In genomic region chr17:88325326-88325909, GRCm38 (mm10) we compare ENCODE assay signal across 12 mouse cellular contexts.
DNase-seq lines count a peak whose midpoint lies in the region; ATAC-seq and TF ChIP-seq lines count a peak whose summit lies in the region.
"Had no signal": no experiment of that assay in that cellular context is flagged by ENCODE, and none has a peak within 500 bp of the region (broad histone marks: within the 10 kb centered on the region; RNA-seq: fewer than 3 reads in every experiment).

No protein-coding gene starts in this region.

- H3K4me2 ChIP-seq in hindbrain, embryonic 12.5 days (replicated peaks): peak overlapping the region; percentile 29; the same call in 1 of the 2 replicates
- peak overlapping the region; percentile 12 for H3K4me2 ChIP-seq in midbrain, embryonic 13.5 days (replicated peaks)
- no peak overlapping the region for H3K4me2 ChIP-seq in stomach, postnatal 0 days (replicated peaks; ENCODE audit: low read depth)

- H3K27ac ChIP-seq in left cerebral cortex, adult 2 months: peak overlapping the region; percentile 70
- H3K27ac ChIP-seq in hindbrain, embryonic 12.5 days: peak overlapping the region; percentile 67
- H3K27ac ChIP-seq in midbrain, embryonic 13.5 days: peak overlapping the region; percentile 51
- no peak overlapping the region for H3K27ac ChIP-seq in stomach, postnatal 0 days (replicated peaks)
- H3K27ac ChIP-seq: liver, embryonic 14.5 days had no signal

- intact Hi-C loops in left cerebral cortex, adult 2 months (cut with DNase I): loop anchor here (5.0 kb wide), 1 partner anchor 117 kb away; the partner anchor contains the start of gene Foxn2

- TF ChIP-seq CTCF in left cerebral cortex, adult 2 months (IDR thresholded peaks at IDR 0.05): no peak
- TF ChIP-seq CTCF in stomach, postnatal 0 days (IDR thresholded peaks at IDR 0.05; ENCODE audit: low read depth): no peak

- no peaks in the 10 kb centered on the region for H3K36me3 ChIP-seq in hindbrain, embryonic 12.5 days
- no peaks in the 10 kb centered on the region for H3K36me3 ChIP-seq in midbrain, embryonic 13.5 days
- H3K36me3 ChIP-seq in stomach, postnatal 0 days (ENCODE audit: control insufficient read depth, insufficient read depth, low read length): no peaks in the 10 kb centered on the region

- TF ChIP-seq EP300 in stomach, postnatal 0 days (optimal IDR thresholded peaks at IDR 0.05): no peak

- WGBS in hindbrain, embryonic 12.5 days: 16% methylated on average over 14 of the region's 14 CpGs
- 10% methylated on average over 14 of the region's 14 CpGs for WGBS in midbrain, embryonic 13.5 days
- WGBS in stomach, postnatal 0 days: 30% methylated on average over 14 of the region's 14 CpGs

- ATAC-seq in hindbrain, embryonic 12.5 days (ENCODE audit: low FRiP score): peak; percentile 43
- ATAC-seq in midbrain, embryonic 13.5 days: peak; percentile 58
- peak; percentile 22; the same call in 1 of the 2 replicates for ATAC-seq in stomach, postnatal 0 days (ENCODE audit: low FRiP score, low TSS enrichment)
- no peak for ATAC-seq in erythroblast, adult 5-6 weeks (replicated peaks; ENCODE audit: low FRiP score, poor library complexity, severe bottlenecking)
- ATAC-seq: CD4-positive, CD25-positive, alpha-beta regulatory T cell, adult 4 months had no signal

- H3K4me3 ChIP-seq in left cerebral cortex, adult 2 months: no peak overlapping the region
- H3K4me3 ChIP-seq in hindbrain, embryonic 12.5 days: no peak overlapping the region
- no peak overlapping the region for H3K4me3 ChIP-seq in midbrain, embryonic 13.5 days (replicated peaks)
- H3K4me3 ChIP-seq in stomach, postnatal 0 days (ENCODE audit: low read depth, low read length): no peak overlapping the region

- peaks cover 5% of the 10 kb centered on the region for H3K9me3 ChIP-seq in hindbrain, embryonic 12.5 days (replicated peaks)
- no peaks in the 10 kb centered on the region for H3K9me3 ChIP-seq in midbrain, embryonic 13.5 days
- 0 out of 2 replicates have a peak, but pooled peaks cover 2% of the 10 kb centered on the region for H3K9me3 ChIP-seq in stomach, postnatal 0 days (ENCODE audit: control insufficient read depth, low read length)

- no peak for DNase-seq in left cerebral cortex, adult 2 months (ENCODE audit: extremely low spot score in 1 of 2, low spot score in 2 of 2)
- no peak for DNase-seq in left cerebral cortex, adult 8-10 months (ENCODE audit: low spot score in 2 of 2)
- DNase-seq in stomach, postnatal 0 days (ENCODE audit: low spot score): no peak
- no peak for DNase-seq in cerebellum, postnatal 25 days
- DNase-seq in spleen, adult 12 weeks (ENCODE audit: low spot score): no peak
- DNase-seq: heart, postnatal 4 days; thymus, adult 18-20 months had no signal

- peaks cover 55% of the 10 kb centered on the region for H3K27me3 ChIP-seq in hindbrain, embryonic 12.5 days
- H3K27me3 ChIP-seq in midbrain, embryonic 13.5 days: peaks cover 60% of the 10 kb centered on the region
- H3K27me3 ChIP-seq in stomach, postnatal 0 days (ENCODE audit: control insufficient read depth, insufficient read depth, low read length): no peaks in the 10 kb centered on the region

- H3K4me1 ChIP-seq in hindbrain, embryonic 12.5 days: peaks cover 38% of the 10 kb centered on the region
- H3K4me1 ChIP-seq in midbrain, embryonic 13.5 days (replicated peaks): peaks cover 36% of the 10 kb centered on the region
- no peaks in the 10 kb centered on the region; the same call in 1 of the 2 replicates for H3K4me1 ChIP-seq in stomach, postnatal 0 days (replicated peaks; ENCODE audit: control insufficient read depth, insufficient read depth)

- no peak overlapping the region for H3K9ac ChIP-seq in hindbrain, embryonic 12.5 days
- H3K9ac ChIP-seq in midbrain, embryonic 13.5 days (replicated peaks): no peak overlapping the region
- H3K9ac ChIP-seq in stomach, postnatal 0 days (ENCODE audit: low read length): no peak overlapping the region
- H3K9ac ChIP-seq: liver, embryonic 14.5 days had no signal
